Mouse (Mus musculus) splenic B cell, adult 2 months (primary cell): ENCODE measurements around the gene Hlf.

Source experiments
- DNase-seq: peaks from one replicate; pipeline ENCODE4 v3.0.0-alpha.2; 2011; ENCODE audit warnings: low read depth, low spot score
- H3K27me3 ChIP-seq: 2 replicates; pipeline ENCODE4 v1.6.1; 2012; ENCODE audit warnings: mild to moderate bottlenecking, low read length, moderate library complexity, mixed read lengths; ENCODE audit not compliant: control insufficient read depth, poor library complexity, insufficient read depth, severe bottlenecking
- H3K36me3 ChIP-seq: 2 replicates; pipeline ENCODE4 v1.6.1; 2012; ENCODE audit warnings: mild to moderate bottlenecking, low read length, moderate library complexity, mixed read lengths; ENCODE audit not compliant: control insufficient read depth, poor library complexity, insufficient read depth, severe bottlenecking

The Hlf gene

GRCm38 (mm10) chr11:90382005-90382611 lies 8.6 kb downstream of the Hlf start:
- no peaks in the 10 kb centered on the region for H3K36me3 ChIP-seq
- no peaks in the 10 kb centered on the region; the same call in 1 of the 2 replicates for H3K27me3 ChIP-seq
- no peak for DNase-seq

- no peaks in the 10 kb centered on the region for H3K27me3 ChIP-seq
- DNase-seq = no peak
- no peaks in the 10 kb centered on the region for H3K36me3 ChIP-seq
Measured at GRCm38 (mm10) chr11:90381113-90381512, 9.6 kb downstream of the Hlf start.

GRCm38 (mm10) chr11:90380131-90380685 lies 10.5 kb downstream of the Hlf start:
- no peak for DNase-seq
- H3K36me3 ChIP-seq = no peaks in the 10 kb centered on the region
- no peaks in the 10 kb centered on the region for H3K27me3 ChIP-seq

- no peaks in the 10 kb centered on the region for H3K36me3 ChIP-seq
- no peak for DNase-seq
- no peaks in the 10 kb centered on the region for H3K27me3 ChIP-seq
Measured at GRCm38 (mm10) chr11:90378008-90378407, 12.7 kb downstream of the Hlf start.

GRCm38 (mm10) chr11:90376436-90376835 lies 14.3 kb downstream of the Hlf start:
- no peaks in the 10 kb centered on the region for H3K36me3 ChIP-seq
- no peak for DNase-seq
- no peaks in the 10 kb centered on the region for H3K27me3 ChIP-seq

GRCm38 (mm10) chr11:90371470-90372100 lies 19.1 kb downstream of the Hlf start:
- H3K36me3 ChIP-seq = no peaks in the 10 kb centered on the region
- no peaks in the 10 kb centered on the region for H3K27me3 ChIP-seq
- no peak for DNase-seq

- no peak for DNase-seq
- Histone ChIP-seq H3K36me3 (no peaks in the 10 kb centered on the region), H3K27me3 (no peaks in the 10 kb centered on the region)
Measured at GRCm38 (mm10) chr11:90370789-90371291, 19.9 kb downstream of the Hlf start.

GRCm38 (mm10) chr11:90370367-90370766 lies 20.3 kb downstream of the Hlf start:
- Histone ChIP-seq H3K36me3 (no peaks in the 10 kb centered on the region), H3K27me3 (no peaks in the 10 kb centered on the region)

GRCm38 (mm10) chr11:90369605-90370004 lies 21.1 kb downstream of the Hlf start:
- Histone ChIP-seq H3K36me3 (no peaks in the 10 kb centered on the region), H3K27me3 (no peaks in the 10 kb centered on the region)
- DNase-seq = no peak

More at GRCm38 (mm10) chr11:90370367-90370766, 20.3 kb downstream of the Hlf start:
- DNase-seq = no peak

GRCm38 (mm10) chr11:90369115-90369514 lies 21.6 kb downstream of the Hlf start:
- H3K36me3 ChIP-seq = no peaks in the 10 kb centered on the region
- no peaks in the 10 kb centered on the region for H3K27me3 ChIP-seq
- DNase-seq = no peak

- DNase-seq = no peak
- Histone ChIP-seq H3K27me3 (no peaks in the 10 kb centered on the region), H3K36me3 (no peaks in the 10 kb centered on the region)
Measured at GRCm38 (mm10) chr11:90367894-90368860, 22.5 kb downstream of the Hlf start.

- no peak for DNase-seq
- H3K27me3 ChIP-seq = no peaks in the 10 kb centered on the region
- no peaks in the 10 kb centered on the region for H3K36me3 ChIP-seq
Measured at GRCm38 (mm10) chr11:90364865-90365264, 25.8 kb downstream of the Hlf start.

GRCm38 (mm10) chr11:90363821-90364497 lies 26.7 kb downstream of the Hlf start:
- Histone ChIP-seq H3K36me3 (no peaks in the 10 kb centered on the region), H3K27me3 (no peaks in the 10 kb centered on the region)
- DNase-seq = no peak

- DNase-seq = peak; percentile 11
- Histone ChIP-seq H3K27me3 (no peaks in the 10 kb centered on the region), H3K36me3 (no peaks in the 10 kb centered on the region)
Measured at GRCm38 (mm10) chr11:90363406-90363805, 27.3 kb downstream of the Hlf start.
